Mouse (Mus musculus) bone marrow, adult 2 months (tissue): Measurements from ENCODE around the gene Gm49416. TPM values are rescaled to one million over a fixed set of nuclear protein-coding genes. Genes with fewer than 3 reads are reported as not detected.

ENCODE experiments used
- H3K27ac ChIP-seq: fragments of 200-500 bp; 2 replicates; pipeline ENCODE4 v1.5.1; 2012; ENCODE audit warnings: low read depth, mild to moderate bottlenecking, control low read depth, inconsistent platforms, low read length; ENCODE audit not compliant: control insufficient read depth, poor library complexity, insufficient read depth
- H3K4me1 ChIP-seq: fragments of 200-500 bp; 2 replicates; pipeline ENCODE4 v1.6.1; 2011; ENCODE audit warnings: low read length; ENCODE audit not compliant: control insufficient read depth, insufficient read depth
- H3K4me3 ChIP-seq: fragments of 200-500 bp; replicated peaks from 2 replicates; pipeline ENCODE3; 2011; ENCODE audit warnings: mild to moderate bottlenecking, low read depth, low read length, control low read depth; ENCODE audit not compliant: control insufficient read depth
- CTCF ChIP-seq: fragments of 200-500 bp; IDR thresholded peaks from 2 replicates; pipeline ENCODE4 v1.5.1; 2011; ENCODE audit warnings: low read length, control low read depth; ENCODE audit not compliant: control insufficient read depth, insufficient read depth
- POLR2A ChIP-seq: fragments of 200-500 bp; IDR thresholded peaks from 2 replicates; pipeline ENCODE4 v1.6.1; 2011; ENCODE audit warnings: low read depth, mild to moderate bottlenecking, control low read depth, low read length, borderline replicate concordance; ENCODE audit not compliant: control insufficient read depth
- WGBS: fragments of 180-500 bp; shearing (Covaris S2); methylation state at CpG from one replicate; pipeline ENCODE4 v1.1.7; 2018; 5-methylcytosine and 5-hydroxymethylcytosine counted together
- polyA plus RNA-seq: library from polyadenylated mRNA; stranded (reverse); fragments of >200 nt; gene quantifications from 2 replicates; pipeline ENCODE4 v1.2.4, GENCODE M21; 2011; ENCODE audit warnings: low replicate concordance; ENCODE audit not compliant: missing spikeins, insufficient read depth, insufficient read length

The Gm49416 gene
- polyA plus RNA-seq, 1 experiment = not detected

- H3K4me1 ChIP-seq = peaks cover 3% of the 10 kb centered on the region; the same call in 1 of the 2 replicates
- peak overlapping the region; percentile 91 for H3K4me3 ChIP-seq
- TF ChIP-seq POLR2A (no peak), CTCF (no peak)
- WGBS = under 1% methylated on average over 6 of the region's 6 CpGs
- H3K27ac ChIP-seq = peak overlapping the region; percentile 86
Measured at GRCm38 (mm10) chr19:8920836-8921291, 32.1 kb downstream of the Gm49416 start.

- H3K4me1 ChIP-seq = peaks cover 3% of the 10 kb centered on the region; the same call in 1 of the 2 replicates
- TF ChIP-seq CTCF (no peak), POLR2A (no peak)
- 56% methylated on average over 9 of the region's 9 CpGs for WGBS
- H3K4me3 ChIP-seq = peak overlapping the region; percentile 43
- H3K27ac ChIP-seq = no peak overlapping the region
Measured at GRCm38 (mm10) chr19:8921741-8922140, 33.0 kb downstream of the Gm49416 start.

GRCm38 (mm10) chr19:8926766-8927165 lies 38.0 kb downstream of the Gm49416 start:
- WGBS = 29% methylated on average over 2 of the region's 2 CpGs
- TF ChIP-seq POLR2A (no peak), CTCF (no peak)
- Histone ChIP-seq H3K27ac (no peak overlapping the region; the same call in 1 of the 2 replicates), H3K4me1 (peaks cover 1% of the 10 kb centered on the region), H3K4me3 (no peak overlapping the region)

DNA sequence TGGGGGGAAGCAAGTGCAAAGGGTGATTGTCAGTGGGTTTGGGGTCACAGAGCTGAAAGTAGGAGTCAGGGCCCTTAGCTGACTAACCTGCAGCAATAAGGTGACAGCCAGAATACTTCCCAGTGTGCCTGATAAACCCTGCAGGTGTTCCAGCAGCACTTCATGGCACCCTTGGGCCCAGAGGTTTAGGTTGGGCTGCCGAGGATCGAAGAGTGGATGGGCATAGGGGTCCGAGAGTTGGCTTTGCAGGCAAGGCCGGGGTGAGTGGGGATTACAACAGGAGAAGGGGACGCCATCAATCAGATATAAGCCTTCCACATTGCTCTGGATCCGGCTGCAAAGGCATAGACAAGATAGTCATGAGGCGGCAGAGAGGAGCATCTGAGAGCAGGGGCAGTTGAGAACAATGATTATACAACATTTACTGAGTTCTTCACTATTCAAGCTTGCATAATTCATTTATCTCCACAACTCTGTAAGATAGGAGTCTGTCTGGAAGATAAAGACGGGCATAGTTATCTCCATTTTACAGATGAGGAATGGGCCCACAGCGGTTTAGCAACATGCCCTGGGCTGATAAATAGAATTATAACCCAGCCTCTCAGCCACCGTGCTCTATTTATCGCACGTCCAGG lies 39.3 kb downstream of the Gm49416 start:
- no peak for TF ChIP-seq CTCF
- H3K4me1 ChIP-seq = peaks cover 1% of the 10 kb centered on the region
- no peak overlapping the region for H3K4me3 ChIP-seq
- H3K27ac ChIP-seq = peak overlapping the region; percentile 22
- WGBS = 58% methylated on average over 12 of the region's 12 CpGs

- peak overlapping the region; percentile 75 for H3K4me3 ChIP-seq
- peaks cover 1% of the 10 kb centered on the region for H3K4me1 ChIP-seq
- TF ChIP-seq CTCF (no peak), POLR2A (peak; percentile 51; the same call in 1 of the 2 replicates)
- WGBS = 39% methylated on average over 16 of the region's 16 CpGs
- H3K27ac ChIP-seq = peak overlapping the region; percentile 96
Measured at GRCm38 (mm10) chr19:8928689-8929223, 40.0 kb downstream of the Gm49416 start.

- H3K4me1 ChIP-seq = peaks cover 1% of the 10 kb centered on the region
- H3K27ac ChIP-seq = peak within 1 kb of the TSS; percentile 96
- TF ChIP-seq CTCF (peak; percentile 42; the same call in 1 of the 2 replicates), POLR2A (no peak; the same call in 1 of the 2 replicates)
- WGBS = under 1% methylated on average over 74 of the region's 74 CpGs
- H3K4me3 ChIP-seq = peak within 1 kb of the TSS; percentile 75
Measured at GRCm38 (mm10) chr19:8929224-8930088, 40.7 kb downstream of the Gm49416 start, which contains the start of the genes Rom1 and Eml3. Rom1 (minus strand) TSS chr19:8929356. Eml3 (plus strand) TSS chr19:8929552.

GRCm38 (mm10) chr19:8930117-8930516 lies 41.4 kb downstream of the Gm49416 start:
- no peak for TF ChIP-seq POLR2A
- no peak for TF ChIP-seq CTCF
- H3K4me3 ChIP-seq = peak overlapping the region; percentile 75
- peak overlapping the region; percentile 96 for H3K27ac ChIP-seq
- H3K4me1 ChIP-seq = peaks cover 1% of the 10 kb centered on the region
- WGBS = 4% methylated on average over 11 of the region's 11 CpGs

- TF ChIP-seq POLR2A = no peak
- TF ChIP-seq CTCF = no peak
- Histone ChIP-seq H3K4me1 (peaks cover 1% of the 10 kb centered on the region), H3K4me3 (peak overlapping the region; percentile 75), H3K27ac (no peak overlapping the region; the same call in 1 of the 2 replicates)
- 83% methylated on average over 7 of the region's 7 CpGs for WGBS
Measured at GRCm38 (mm10) chr19:8930771-8931170, 42.0 kb downstream of the Gm49416 start.
